Mouse (Mus musculus) midbrain, embryonic 11.5 days (tissue): Measurements from ENCODE around the gene 4930539E08Rik. TPM values are rescaled to one million over a fixed set of nuclear protein-coding genes. Genes with fewer than 3 reads are reported as not detected.
A peak's percentile ranks its signal among the peaks of the same experiment; 100 is the strongest.

Source experiments
- ATAC-seq: fragments of 200-750 bp; cut with Nextera tagmentation; 2 replicates; pipeline ENCODE4 v1.8.0; 2017; ENCODE audit warnings: moderate TSS enrichment, moderate library complexity; ENCODE audit not compliant: low FRiP score
- DNase-seq: peaks from one replicate; pipeline ENCODE4 v3.0.0; 2015; ENCODE audit warnings: low spot score; ENCODE audit errors: missing footprints
- H3K27ac ChIP-seq: fragments of 300-500 bp; sonication (generic); 2 replicates; pipeline ENCODE4 v1.5.1; 2014; ENCODE audit warnings: low read depth, low read length
- H3K27me3 ChIP-seq: fragments of 300-500 bp; sonication (generic); 2 replicates; pipeline ENCODE4 v1.6.1; 2014; ENCODE audit warnings: mild to moderate bottlenecking, low read length, moderate library complexity, mixed read lengths; ENCODE audit not compliant: control insufficient read depth, insufficient read depth
- H3K36me3 ChIP-seq: fragments of 300-500 bp; sonication (generic); 2 replicates; pipeline ENCODE4 v1.6.1; 2014; ENCODE audit warnings: mild to moderate bottlenecking, low read length, moderate library complexity, mixed read lengths; ENCODE audit not compliant: control insufficient read depth, insufficient read depth
- H3K4me1 ChIP-seq: fragments of 300-500 bp; sonication (generic); 2 replicates; pipeline ENCODE4 v1.6.1; 2014; ENCODE audit warnings: low read length; ENCODE audit not compliant: control insufficient read depth, insufficient read depth
- H3K4me2 ChIP-seq: fragments of 300-500 bp; sonication (generic); 2 replicates; pipeline ENCODE4 v1.6.1; 2014; ENCODE audit warnings: mild to moderate bottlenecking, moderate library complexity
- H3K4me3 ChIP-seq: fragments of 300-500 bp; sonication (generic); 2 replicates; pipeline ENCODE4 v1.5.1; 2014; ENCODE audit warnings: low read depth, low read length
- H3K9ac ChIP-seq: fragments of 300-500 bp; sonication (generic); 2 replicates; pipeline ENCODE4 v1.6.1; 2014; ENCODE audit warnings: low read length
- H3K9me3 ChIP-seq: fragments of 300-500 bp; sonication (generic); 2 replicates; pipeline ENCODE4 v1.6.1; 2016; ENCODE audit warnings: low read length; ENCODE audit not compliant: control insufficient read depth
- WGBS: fragments of 180-500 bp; shearing (Covaris S2); extraction: QIAGEN DNeasy Blood & Tissue Kit; methylation state at CpG from one replicate; pipeline ENCODE4 v1.1.7; 2014; 5-methylcytosine and 5-hydroxymethylcytosine counted together
- polyA plus RNA-seq: library from polyadenylated mRNA; unstranded; fragments of >200 nt; fragmentation: Nextera tagmentation; extraction: Ambion mirVana; gene quantifications from 2 replicates; pipeline ENCODE4 v1.2.1, GENCODE M21; 2014

Gene 4930539E08Rik
- polyA plus RNA-seq, 1 experiment from 2014 or later, result not detected

DNA sequence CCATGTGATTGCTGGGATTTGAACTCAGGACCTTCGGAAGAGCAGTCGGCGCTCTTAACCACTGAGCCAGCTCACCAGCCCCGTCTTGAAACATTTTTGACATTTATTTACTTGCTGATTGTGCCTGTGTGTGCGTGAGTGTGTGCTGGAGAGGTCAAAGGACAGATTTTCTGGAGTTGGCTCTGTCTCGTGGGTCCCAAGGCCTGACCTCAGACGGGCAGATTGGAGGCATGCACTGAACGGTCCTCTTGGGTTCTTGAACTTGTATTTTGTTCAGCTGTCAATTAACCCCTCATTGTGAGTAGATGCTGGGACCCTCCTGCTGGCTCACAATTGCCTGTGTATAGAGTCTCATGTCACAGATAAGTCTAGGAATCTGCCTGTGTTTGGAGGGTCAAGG, 28.9 kb downstream of the 4930539E08Rik start:
- no peak for ATAC-seq
- H3K4me2 ChIP-seq, result no peak overlapping the region
- no peak overlapping the region for H3K27ac ChIP-seq
- no peak overlapping the region for H3K9ac ChIP-seq
- H3K4me3 ChIP-seq, result no peak overlapping the region
- 86% methylated on average over 8 of the region's 8 CpGs for WGBS
- DNase-seq, result no peak
- no peaks in the 10 kb centered on the region; the same call in 1 of the 2 replicates for H3K9me3 ChIP-seq
- no peaks in the 10 kb centered on the region for H3K36me3 ChIP-seq
- H3K4me1 ChIP-seq, result no peaks in the 10 kb centered on the region; the same call in 1 of the 2 replicates
- no peaks in the 10 kb centered on the region for H3K27me3 ChIP-seq

DNA sequence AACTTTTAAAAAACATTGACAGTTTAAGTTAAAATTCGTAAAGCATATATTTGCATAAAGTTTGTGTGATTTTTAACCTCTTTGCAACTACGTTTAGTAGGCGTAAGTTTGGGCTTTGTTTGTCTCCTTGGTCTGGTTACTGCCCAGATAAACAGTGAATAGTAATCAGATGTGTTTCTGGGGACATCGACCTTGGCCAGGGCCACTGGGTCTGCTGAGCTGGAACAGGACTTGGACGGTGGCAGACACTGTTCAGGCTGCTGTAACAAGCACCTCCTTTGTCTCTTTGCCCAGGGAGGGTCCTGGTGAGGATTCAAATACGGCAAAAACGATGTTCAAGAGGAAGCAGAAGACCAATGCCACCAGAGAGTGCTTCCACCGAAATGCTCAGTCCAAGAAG, 29.9 kb downstream of the 4930539E08Rik start:
- ATAC-seq, result no peak
- 88% methylated on average over 8 of the region's 8 CpGs for WGBS
- no peak overlapping the region for H3K27ac ChIP-seq

DNA sequence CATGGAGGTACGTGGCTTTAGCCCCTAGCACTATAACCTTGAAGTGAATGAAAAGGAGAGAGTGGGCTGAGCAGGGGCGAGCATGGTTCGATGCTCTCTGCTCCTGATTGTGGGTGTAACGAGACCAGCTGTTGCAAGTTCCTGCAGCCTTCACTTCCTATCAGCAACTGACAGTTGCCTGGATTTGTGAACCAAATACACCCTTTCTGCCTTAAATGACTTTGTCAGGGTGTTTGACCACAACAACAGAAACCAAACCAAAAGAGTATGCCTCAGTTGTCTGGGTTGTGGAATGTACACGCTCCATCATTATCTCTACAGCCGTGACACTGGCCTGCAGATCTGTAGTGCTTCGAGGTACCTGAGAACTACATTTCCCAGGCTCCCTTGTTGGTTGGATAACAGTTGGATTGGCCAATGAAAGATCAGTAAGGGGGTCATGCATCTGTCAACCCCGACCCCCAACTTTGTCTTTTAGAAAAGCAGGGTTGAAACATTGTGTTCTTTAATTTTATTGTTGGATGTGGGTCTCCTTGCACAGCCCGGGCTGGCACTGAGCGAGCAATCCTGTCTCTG, 31.1 kb downstream of the 4930539E08Rik start:
- no peak overlapping the region for H3K4me3 ChIP-seq
- no peaks in the 10 kb centered on the region; the same call in 1 of the 2 replicates for H3K9me3 ChIP-seq
- H3K27ac ChIP-seq, result no peak overlapping the region
- H3K36me3 ChIP-seq, result no peaks in the 10 kb centered on the region
- DNase-seq (no peak), ATAC-seq (no peak)
- H3K4me2 ChIP-seq, result no peak overlapping the region
- 73% methylated on average over 10 of the region's 10 CpGs for WGBS
- H3K4me1 ChIP-seq, result no peaks in the 10 kb centered on the region; the same call in 1 of the 2 replicates
- no peak overlapping the region for H3K9ac ChIP-seq
- peaks cover 4% of the 10 kb centered on the region; the same call in 1 of the 2 replicates for H3K27me3 ChIP-seq

More for the DNA sequence above, 29.9 kb downstream of the 4930539E08Rik start:
- no peaks in the 10 kb centered on the region; the same call in 1 of the 2 replicates for H3K4me1 ChIP-seq
- H3K27me3 ChIP-seq, result peaks cover 4% of the 10 kb centered on the region; the same call in 1 of the 2 replicates
- no peaks in the 10 kb centered on the region for H3K36me3 ChIP-seq
- H3K4me3 ChIP-seq, result no peak overlapping the region
- H3K4me2 ChIP-seq, result no peak overlapping the region
- H3K9ac ChIP-seq, result no peak overlapping the region
- no peak for DNase-seq
- no peaks in the 10 kb centered on the region; the same call in 1 of the 2 replicates for H3K9me3 ChIP-seq

DNA sequence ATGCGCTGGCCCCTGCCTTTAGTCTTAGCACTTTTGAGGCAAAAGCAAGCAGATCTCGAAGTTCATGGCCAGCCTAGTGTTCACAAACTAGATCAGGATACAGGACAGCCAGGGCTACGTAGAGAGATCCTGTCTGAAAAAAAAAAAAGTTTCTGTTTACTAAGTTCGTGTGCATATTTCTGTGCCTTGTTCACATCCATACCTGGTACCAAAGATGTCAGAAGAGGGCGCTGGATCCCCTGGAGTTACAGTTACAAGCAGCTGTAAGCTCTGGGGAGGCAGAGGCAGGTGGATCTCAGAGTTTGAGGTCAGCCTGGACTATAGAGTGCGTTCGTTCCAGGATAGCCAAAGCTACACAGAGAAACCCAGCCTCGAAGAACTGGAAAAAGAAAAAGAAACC, 32.3 kb downstream of the 4930539E08Rik start:
- 64% methylated on average over 8 of the region's 8 CpGs for whole genome bisulfite sequencing
- no peak overlapping the region for H3K27ac ChIP-seq

DNA sequence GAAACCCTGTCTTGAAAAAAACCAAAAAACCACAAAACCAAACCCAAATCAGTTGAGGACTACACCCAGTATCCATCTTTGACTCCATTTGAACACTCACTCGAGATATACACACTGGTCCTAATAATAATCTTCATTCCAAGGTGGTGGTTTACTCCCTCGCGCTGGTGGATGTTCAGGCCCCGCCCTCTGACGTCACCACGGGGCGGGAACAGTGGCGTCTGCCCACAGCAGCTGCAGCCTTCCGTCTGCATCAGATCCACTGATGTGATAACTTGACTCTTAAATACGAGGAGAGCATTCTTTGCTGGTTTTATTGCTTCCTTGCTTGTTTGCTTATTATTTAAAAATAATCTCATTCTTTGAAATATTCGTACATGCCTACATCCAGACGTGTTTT, 32.8 kb downstream of the 4930539E08Rik start:
- no peak overlapping the region for H3K4me3 ChIP-seq
- peak; percentile 98 for DNase-seq
- H3K4me2 ChIP-seq, result peak overlapping the region; percentile 16
- 4% methylated on average over 12 of the region's 12 CpGs for WGBS
- peaks cover 4% of the 10 kb centered on the region; the same call in 1 of the 2 replicates for H3K27me3 ChIP-seq
- H3K9me3 ChIP-seq, result no peaks in the 10 kb centered on the region
- no peak overlapping the region for H3K9ac ChIP-seq
- H3K4me1 ChIP-seq, result no peaks in the 10 kb centered on the region; the same call in 1 of the 2 replicates
- peak; percentile 70; the same call in 1 of the 2 replicates for ATAC-seq
- H3K36me3 ChIP-seq, result no peaks in the 10 kb centered on the region
- no peak overlapping the region for H3K27ac ChIP-seq

More for the DNA sequence above, 32.3 kb downstream of the 4930539E08Rik start:
- Histone ChIP-seq H3K4me3 (no peak overlapping the region), H3K9ac (no peak overlapping the region), H3K27me3 (peaks cover 4% of the 10 kb centered on the region; the same call in 1 of the 2 replicates), H3K4me1 (no peaks in the 10 kb centered on the region; the same call in 1 of the 2 replicates), H3K36me3 (no peaks in the 10 kb centered on the region), H3K9me3 (no peaks in the 10 kb centered on the region), H3K4me2 (peak overlapping the region; percentile 16; the same call in 1 of the 2 replicates)
- DNase-seq (no peak), ATAC-seq (no peak)

DNA sequence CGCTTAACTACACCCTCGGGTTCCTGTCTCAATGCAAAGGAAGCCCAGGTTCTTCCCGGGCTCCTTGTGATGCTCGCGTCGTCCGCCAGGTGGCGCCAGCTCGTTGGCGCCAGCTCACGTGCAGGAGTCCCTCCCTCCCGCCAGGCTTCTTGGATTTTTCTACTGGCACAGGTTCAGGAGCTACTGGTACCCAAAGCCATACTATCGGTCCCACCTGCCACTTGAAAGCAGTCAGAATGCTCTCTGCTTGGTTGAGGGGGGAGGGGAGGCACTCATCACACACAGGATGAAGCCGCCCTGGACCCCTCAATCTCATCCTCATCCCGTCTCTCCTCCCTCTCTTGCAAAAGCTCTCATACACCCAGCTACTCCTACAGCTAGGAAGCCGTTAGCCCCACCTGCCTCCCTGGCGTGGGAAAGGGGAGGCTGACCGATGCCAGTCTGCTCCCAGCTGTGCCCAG, 35.2 kb downstream of the 4930539E08Rik start:
- Histone ChIP-seq H3K9me3 (no peaks in the 10 kb centered on the region), H3K4me1 (no peaks in the 10 kb centered on the region; the same call in 1 of the 2 replicates), H3K4me3 (no peak overlapping the region), H3K36me3 (no peaks in the 10 kb centered on the region), H3K9ac (no peak overlapping the region), H3K27me3 (peaks cover 4% of the 10 kb centered on the region; the same call in 1 of the 2 replicates), H3K4me2 (0 out of 2 replicates have a peak overlapping the region, but pooled peaks have one; percentile 4), H3K27ac (no peak overlapping the region)
- WGBS, result 8% methylated on average over 18 of the region's 18 CpGs
- peak; percentile 42; the same call in 1 of the 2 replicates for ATAC-seq
- DNase-seq, result peak; percentile 100

DNA sequence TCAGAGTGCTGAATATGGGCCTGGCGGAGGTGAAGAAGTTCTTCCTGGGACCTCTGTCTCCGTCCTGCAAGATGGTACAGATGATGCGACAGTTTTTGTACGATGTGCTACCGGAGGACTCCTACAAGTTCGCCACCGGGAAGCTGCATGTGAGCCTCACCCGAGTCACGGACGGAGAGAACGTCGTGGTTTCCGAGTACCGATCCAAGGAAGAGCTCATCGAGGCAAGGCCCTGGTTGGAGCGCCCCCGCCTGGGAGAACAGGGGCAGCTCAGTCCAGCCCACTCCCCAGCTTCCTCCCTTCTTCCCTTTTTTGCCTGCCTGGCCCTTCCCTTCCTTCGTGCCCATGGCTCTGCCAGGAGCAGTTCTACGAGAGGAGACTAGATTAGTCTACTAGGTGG, 38.3 kb downstream of the 4930539E08Rik start:
- Histone ChIP-seq H3K4me1 (no peaks in the 10 kb centered on the region), H3K27ac (no peak overlapping the region), H3K27me3 (peaks cover 4% of the 10 kb centered on the region; the same call in 1 of the 2 replicates), H3K4me2 (peak overlapping the region; percentile 27), H3K9me3 (no peaks in the 10 kb centered on the region), H3K36me3 (no peaks in the 10 kb centered on the region), H3K9ac (peak overlapping the region; percentile 5; the same call in 1 of the 2 replicates), H3K4me3 (no peak overlapping the region)
- DNase-seq (peak; percentile 90), ATAC-seq (no peak)
- 16% methylated on average over 19 of the region's 19 CpGs for WGBS

DNA sequence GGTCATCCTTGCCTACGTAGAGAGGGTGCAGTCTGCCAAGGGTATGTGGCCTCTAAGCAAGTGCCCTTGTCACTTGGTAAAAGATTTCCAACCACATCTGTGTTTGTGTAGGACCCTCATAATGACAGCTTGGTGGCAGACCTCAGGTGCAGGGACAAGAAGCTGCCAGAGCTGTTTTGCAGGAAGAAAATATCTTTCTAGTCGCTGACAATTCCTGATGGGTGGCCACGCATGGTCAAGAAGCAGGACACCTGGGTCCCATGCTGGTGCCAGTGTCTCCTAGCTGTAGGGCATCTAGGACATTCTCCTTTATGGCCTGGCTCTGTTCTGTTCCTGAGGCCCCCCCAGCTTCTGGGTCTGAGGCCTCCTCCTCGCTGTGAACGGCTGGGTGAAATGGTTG, 38.8 kb downstream of the 4930539E08Rik start:
- no peak overlapping the region for H3K27ac ChIP-seq
- DNase-seq (peak; percentile 74), ATAC-seq (no peak)
- no peak overlapping the region; the same call in 1 of the 2 replicates for H3K4me2 ChIP-seq
- H3K9me3 ChIP-seq, result no peaks in the 10 kb centered on the region
- peaks cover 4% of the 10 kb centered on the region; the same call in 1 of the 2 replicates for H3K27me3 ChIP-seq
- peak overlapping the region; percentile 5; the same call in 1 of the 2 replicates for H3K9ac ChIP-seq
- 58% methylated on average over 5 of the region's 5 CpGs for WGBS
- no peaks in the 10 kb centered on the region for H3K4me1 ChIP-seq
- H3K36me3 ChIP-seq, result no peaks in the 10 kb centered on the region
- no peak overlapping the region for H3K4me3 ChIP-seq

DNA sequence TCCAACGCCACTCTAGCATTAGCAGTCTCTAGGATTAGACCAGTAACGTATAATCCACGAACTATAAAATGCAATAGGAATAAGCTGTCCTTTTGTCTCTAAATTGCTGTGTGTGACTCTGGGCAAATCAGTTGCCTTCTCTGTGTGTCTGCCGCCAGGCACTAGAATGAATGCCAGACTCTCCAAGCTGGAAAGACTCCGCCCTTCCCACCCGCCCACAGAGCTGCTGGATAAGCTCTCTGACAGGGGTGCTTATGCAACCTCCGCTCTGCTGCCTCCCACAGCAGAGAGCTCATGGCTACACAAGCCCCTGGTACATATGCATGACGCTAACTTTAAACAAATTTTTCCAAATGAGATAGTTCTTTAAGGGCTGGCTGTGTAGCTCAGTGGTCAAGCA, 39.8 kb downstream of the 4930539E08Rik start:
- WGBS, result 44% methylated on average over 8 of the region's 8 CpGs
- no peak overlapping the region for H3K4me3 ChIP-seq
- H3K9ac ChIP-seq, result no peak overlapping the region
- ATAC-seq (no peak), DNase-seq (peak; percentile 82)
- no peak overlapping the region for H3K27ac ChIP-seq
- H3K4me2 ChIP-seq, result no peak overlapping the region
- H3K9me3 ChIP-seq, result no peaks in the 10 kb centered on the region
- no peaks in the 10 kb centered on the region for H3K27me3 ChIP-seq
- no peaks in the 10 kb centered on the region for H3K4me1 ChIP-seq
- H3K36me3 ChIP-seq, result no peaks in the 10 kb centered on the region
